Mouse (Mus musculus) urinary bladder, postnatal 14 days (tissue): ENCODE measurements around the gene Ugt8a.

ENCODE experiments used
- DNase-seq: peaks from one replicate; pipeline ENCODE4 v3.0.0; 2021; ENCODE audit warnings: low spot score

The Ugt8a gene

DNA sequence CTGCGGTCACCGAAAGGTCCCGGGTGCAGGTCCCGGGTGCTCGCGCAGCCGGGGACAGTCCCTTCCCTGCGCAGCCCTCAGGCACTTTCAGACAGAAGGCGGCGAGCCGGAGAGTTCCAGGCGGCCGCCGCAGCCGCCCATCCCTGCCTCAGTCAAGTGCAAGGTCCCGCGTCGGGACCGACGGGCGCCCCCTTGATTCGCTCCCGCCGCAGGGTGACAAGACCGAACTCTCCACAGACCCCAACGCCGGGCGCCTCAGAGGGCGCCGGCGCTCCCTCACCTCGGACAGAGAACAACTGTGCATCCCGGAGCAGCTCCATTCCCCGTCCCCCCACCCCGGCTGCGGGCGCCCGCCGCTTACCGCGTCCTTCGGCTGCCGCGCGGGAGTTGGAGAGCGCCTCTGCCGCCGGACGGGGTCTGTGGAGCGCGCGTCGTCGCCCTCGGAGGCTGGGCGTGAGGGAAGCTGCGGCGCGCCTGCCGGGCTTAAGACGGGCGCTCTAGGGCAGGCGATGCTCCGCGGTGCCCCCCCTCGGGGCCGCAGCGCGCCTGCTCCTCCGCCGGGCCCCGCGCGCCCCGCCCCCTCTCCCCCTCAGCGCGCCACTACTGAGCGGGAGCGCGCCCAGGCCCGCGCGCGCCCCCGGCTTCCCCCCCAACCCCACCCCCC, at the start of gene Ugt8a:
TSS of gene Ugt8a (minus strand) at position 528 of the 664 bp plus-strand sequence.
- DNase-seq: no peak

GRCm38 (mm10) chr3:125986639-125987038, 48.2 kb upstream of the Ugt8a start:
- DNase-seq: no peak

- DNase-seq: no peak
These were observed 45.4 kb upstream of the Ugt8a start for GRCm38 (mm10) chr3:125983707-125984420.

GRCm38 (mm10) chr3:125979475-125979874, 41.1 kb upstream of the Ugt8a start:
- no peak for DNase-seq

DNA sequence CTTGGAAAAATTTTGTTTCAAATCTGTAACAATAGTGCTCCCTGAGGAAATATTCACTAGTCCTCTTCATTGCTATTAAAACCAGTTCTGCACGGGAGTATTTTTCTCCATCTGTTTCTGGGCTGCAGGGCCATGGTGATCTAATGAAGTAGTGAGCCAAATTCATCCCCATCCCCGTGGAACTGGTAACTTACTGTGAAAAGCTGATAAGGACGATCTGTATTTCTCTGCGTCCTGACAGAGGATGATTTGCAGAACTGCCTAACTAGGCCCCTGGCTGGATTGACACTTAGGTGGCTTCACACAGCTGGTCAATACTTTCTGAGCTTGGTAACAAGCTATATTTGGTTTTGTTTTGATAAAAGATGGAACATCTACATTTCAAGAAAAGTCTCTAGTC, 37.5 kb upstream of the Ugt8a start:
- no peak for DNase-seq

GRCm38 (mm10) chr3:125969458-125969857, 31.0 kb upstream of the Ugt8a start:
- no peak for DNase-seq

GRCm38 (mm10) chr3:125956196-125956885, 17.9 kb upstream of the Ugt8a start:
- no peak for DNase-seq

GRCm38 (mm10) chr3:125954881-125955280, 16.5 kb upstream of the Ugt8a start:
- DNase-seq: no peak

- DNase-seq: no peak
These were observed 2.4 kb upstream of the Ugt8a start for GRCm38 (mm10) chr3:125940811-125941210.

- DNase-seq: no peak
These were observed 314 bp upstream of the Ugt8a start for GRCm38 (mm10) chr3:125938756-125939109.

DNA sequence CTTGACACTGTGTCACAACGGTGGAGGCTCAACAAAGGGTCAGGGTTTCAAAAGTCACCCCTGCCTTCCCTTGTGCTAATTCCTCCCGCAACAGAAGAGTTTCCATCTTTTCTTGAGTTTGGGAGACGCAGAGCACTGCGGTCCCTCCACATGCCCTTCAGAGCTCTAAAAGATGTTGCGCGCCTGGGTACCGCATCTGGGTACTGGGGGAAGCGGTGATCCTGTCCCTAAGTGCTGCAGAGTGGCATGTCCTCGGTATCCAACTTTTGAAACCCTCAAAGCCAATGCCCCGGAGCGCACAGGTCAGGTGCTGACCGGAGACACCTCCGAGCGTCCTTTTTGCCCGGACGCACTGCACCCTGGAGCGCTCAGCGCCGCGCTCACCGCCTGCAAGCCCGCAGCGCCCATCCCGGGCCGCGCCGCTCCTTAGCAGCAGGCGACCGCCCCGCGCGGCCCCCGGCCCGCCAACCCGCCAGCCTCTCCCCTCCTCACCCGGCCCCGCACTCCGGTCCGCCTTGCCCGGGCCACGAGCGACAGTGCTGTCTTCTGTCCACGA, 805 bp downstream of the Ugt8a start:
- DNase-seq: no peak

DNA sequence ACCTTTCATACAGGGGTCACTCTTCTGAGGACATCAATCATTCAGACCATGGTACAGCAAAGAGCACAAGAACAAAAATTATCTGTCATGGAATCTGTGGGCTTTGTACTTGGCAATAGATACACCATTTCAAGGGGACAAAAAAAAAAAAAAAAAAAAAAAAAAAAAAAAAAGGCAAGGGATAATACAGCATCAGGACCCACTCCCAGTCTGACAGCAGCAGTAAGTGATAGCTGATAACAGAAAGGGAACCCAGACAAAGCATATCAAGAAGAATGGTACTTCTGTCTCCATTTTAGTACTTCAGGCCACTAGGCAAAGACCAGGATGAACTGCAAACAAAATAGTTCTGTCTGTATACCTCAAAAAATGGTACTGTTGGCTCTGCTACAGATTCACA, 2.6 kb downstream of the Ugt8a start:
- DNase-seq: no peak

DNA sequence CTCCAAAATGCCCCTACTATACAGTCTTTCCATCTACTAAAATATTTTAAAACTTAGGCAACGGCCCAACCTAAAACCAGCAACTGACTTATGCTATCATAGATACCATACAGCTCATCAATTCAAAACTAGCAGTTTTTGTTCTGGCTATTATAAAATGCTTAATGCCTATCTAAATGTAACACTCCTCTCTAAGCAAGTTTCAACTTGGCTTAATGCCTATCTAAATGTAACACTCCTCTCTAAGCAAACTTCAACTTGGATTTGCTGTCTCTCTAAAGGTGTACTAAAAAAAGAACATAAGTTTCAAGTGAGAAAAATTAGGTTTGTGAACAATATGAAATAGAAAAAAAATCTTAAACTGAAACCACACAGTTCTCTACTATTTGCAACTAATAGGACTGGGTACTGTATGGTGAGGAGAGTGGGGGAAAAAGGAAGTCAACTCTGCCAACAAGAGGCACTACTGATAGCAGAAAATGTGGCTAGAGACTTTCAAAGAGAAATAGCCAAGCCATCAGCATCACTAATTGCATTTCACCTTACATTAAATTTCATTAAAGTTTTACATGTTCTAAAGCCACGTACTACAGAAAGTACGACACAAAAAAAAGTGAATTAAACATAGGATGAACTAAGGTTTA, 5.7 kb downstream of the Ugt8a start:
- DNase-seq: no peak

- DNase-seq: no peak
These were observed 7.4 kb downstream of the Ugt8a start for GRCm38 (mm10) chr3:125931059-125931458.

- no peak for DNase-seq
These were observed 17.5 kb downstream of the Ugt8a start for GRCm38 (mm10) chr3:125920876-125921275.

DNA sequence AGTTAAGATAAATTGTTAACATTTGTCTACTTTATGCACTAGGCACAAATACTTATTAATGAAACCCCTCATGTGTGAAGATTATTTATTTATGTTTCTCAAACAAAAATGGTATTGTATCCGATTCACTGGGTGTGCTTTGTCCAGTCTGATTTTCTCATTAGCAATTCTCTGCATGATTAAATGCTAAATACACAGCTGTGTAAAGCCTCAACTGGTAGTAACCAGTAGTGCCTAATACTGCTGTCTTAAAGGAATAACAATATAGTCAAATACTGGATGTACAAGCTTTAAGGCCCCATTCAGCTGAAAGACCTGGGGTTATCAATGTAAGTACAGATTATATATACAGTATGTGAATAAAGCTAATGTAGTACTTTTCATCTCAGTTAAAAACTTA, 39.4 kb downstream of the Ugt8a start:
- no peak for DNase-seq

DNA sequence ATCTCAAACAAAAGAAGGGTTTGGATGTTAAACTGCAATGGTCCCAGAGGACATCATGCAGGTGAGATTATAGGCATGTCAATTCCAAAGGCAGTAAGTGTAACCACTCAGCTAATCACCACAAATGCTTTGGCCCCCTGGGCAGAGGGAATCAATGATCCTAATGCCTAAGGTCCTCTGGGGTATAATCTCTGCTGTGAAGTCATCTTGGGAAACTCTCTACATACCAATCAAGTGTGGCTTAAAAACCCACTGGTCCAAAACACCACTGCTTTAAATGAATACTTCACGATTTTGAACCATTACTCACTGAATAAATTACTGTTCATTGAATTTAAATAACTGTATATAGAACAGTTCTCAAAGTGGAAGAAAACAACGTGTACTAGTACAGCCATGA, 51.3 kb downstream of the Ugt8a start:
- no peak for DNase-seq

GRCm38 (mm10) chr3:125884879-125885278, 53.5 kb downstream of the Ugt8a start:
- no peak for DNase-seq

GRCm38 (mm10) chr3:125884423-125884822, 54.0 kb downstream of the Ugt8a start:
- no peak for DNase-seq

DNA sequence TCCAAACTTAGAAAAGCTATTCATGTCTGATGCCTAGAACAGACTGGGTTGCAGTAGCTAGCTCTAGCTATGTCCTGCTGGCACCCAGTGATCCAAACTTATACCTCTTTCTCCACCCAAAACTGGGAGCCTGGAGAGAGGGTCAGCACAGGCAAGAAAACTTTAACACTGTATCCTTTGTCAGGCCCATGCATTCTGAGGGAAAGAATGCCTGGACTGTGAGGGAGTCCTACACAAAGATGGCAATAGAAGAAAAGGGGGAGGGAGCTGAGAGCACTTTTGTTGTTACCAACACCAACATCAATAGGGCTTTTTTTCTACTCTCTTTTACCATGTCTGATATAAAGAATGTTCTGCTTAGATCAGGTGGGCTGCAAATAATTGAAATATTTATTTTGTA, 55.4 kb downstream of the Ugt8a start:
- DNase-seq: no peak

DNA sequence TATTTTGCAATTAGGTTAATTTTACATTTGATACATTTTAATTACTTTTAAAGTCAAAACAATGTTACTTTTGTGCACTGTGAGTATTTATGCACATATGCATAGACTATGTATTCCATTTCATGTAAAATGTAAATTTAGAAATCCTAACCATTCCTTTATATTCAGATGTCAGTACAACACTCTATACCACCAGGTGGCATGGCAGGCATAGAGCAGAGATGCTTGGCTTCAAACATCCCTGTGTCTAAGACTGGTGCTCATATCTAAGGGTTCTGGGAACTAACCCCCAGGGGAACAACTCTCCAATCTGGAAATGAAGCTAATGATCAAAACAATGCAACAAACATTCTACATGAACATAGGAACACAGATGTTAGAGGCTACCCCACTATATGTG, 56.6 kb downstream of the Ugt8a start:
- DNase-seq: no peak

- DNase-seq: no peak
These were observed 64.0 kb downstream of the Ugt8a start for GRCm38 (mm10) chr3:125874371-125874770.

GRCm38 (mm10) chr3:125869873-125870272, 68.5 kb downstream of the Ugt8a start:
- no peak for DNase-seq
